Mouse (Mus musculus) forebrain, embryonic 11.5 days (tissue): ENCODE results near the gene Apol9b. TPM values are rescaled to one million over a fixed set of nuclear protein-coding genes. Genes with fewer than 3 reads are reported as not detected.

Source experiments
- ATAC-seq: fragments of 200-750 bp; cut with Nextera tagmentation; replicated peaks from 2 replicates; pipeline ENCODE4 v1.8.0; 2017; ENCODE audit warnings: moderate TSS enrichment; ENCODE audit not compliant: low FRiP score
- DNase-seq: peaks from one replicate; pipeline ENCODE4 v3.0.0-alpha.2; 2017; ENCODE audit warnings: low spot score
- H3K27ac ChIP-seq: fragments of 300-500 bp; sonication (generic); 2 replicates; pipeline ENCODE4 v1.5.1; 2014; ENCODE audit warnings: low read depth, low read length
- H3K27me3 ChIP-seq: fragments of 300-500 bp; sonication (generic); 2 replicates; pipeline ENCODE4 v1.6.1; 2014; ENCODE audit warnings: mild to moderate bottlenecking, low read length, mixed read lengths; ENCODE audit not compliant: control insufficient read depth, insufficient read depth
- H3K36me3 ChIP-seq: fragments of 300-500 bp; sonication (generic); 2 replicates; pipeline ENCODE4 v1.6.1; 2014; ENCODE audit warnings: mild to moderate bottlenecking, low read length, moderate library complexity, mixed read lengths; ENCODE audit not compliant: control insufficient read depth, insufficient read depth
- H3K4me1 ChIP-seq: fragments of 300-500 bp; sonication (generic); replicated peaks from 2 replicates; pipeline ENCODE4 v1.6.1; 2014; ENCODE audit warnings: low read length, mixed read lengths; ENCODE audit not compliant: control insufficient read depth, insufficient read depth
- H3K4me2 ChIP-seq: fragments of 300-500 bp; sonication (generic); 2 replicates; pipeline ENCODE4 v1.6.1; 2014; ENCODE audit warnings: low read depth, mild to moderate bottlenecking, low read length, moderate library complexity, mixed read lengths; ENCODE audit not compliant: severe bottlenecking
- H3K4me3 ChIP-seq: fragments of 300-500 bp; sonication (generic); 2 replicates; pipeline ENCODE4 v1.5.1; 2014; ENCODE audit warnings: low read depth, low read length
- H3K9ac ChIP-seq: fragments of 300-500 bp; sonication (generic); 2 replicates; pipeline ENCODE4 v1.6.1; 2014; ENCODE audit warnings: low read length
- H3K9me3 ChIP-seq: fragments of 300-500 bp; sonication (generic); 2 replicates; pipeline ENCODE4 v1.6.1; 2016; ENCODE audit warnings: low read length, mixed read lengths; ENCODE audit not compliant: control insufficient read depth
- WGBS: fragments of 180-500 bp; shearing (Covaris S2); extraction: QIAGEN DNeasy Blood & Tissue Kit; methylation state at CpG from one replicate; pipeline ENCODE4 v1.1.7; 2014; 5-methylcytosine and 5-hydroxymethylcytosine counted together
- polyA plus RNA-seq: library from polyadenylated mRNA; unstranded; fragments of >200 nt; fragmentation: Nextera tagmentation; extraction: Ambion mirVana; gene quantifications from 2 replicates; pipeline ENCODE4 v1.2.1, GENCODE M21; 2014

Apol9b gene
- polyA plus RNA-seq, 1 experiment from 2014 or later, result not detected

GRCm38 (mm10) chr15:77775186-77775963 is 46.5 kb downstream of the Apol9b start:
- H3K36me3 ChIP-seq, result peaks cover 14% of the 10 kb centered on the region; the same call in 1 of the 2 replicates
- H3K4me2 ChIP-seq, result no peak overlapping the region
- no peaks in the 10 kb centered on the region for H3K27me3 ChIP-seq
- no peaks in the 10 kb centered on the region for H3K9me3 ChIP-seq
- H3K9ac ChIP-seq, result no peak overlapping the region
- no peak overlapping the region for H3K27ac ChIP-seq
- peak; percentile 89 for DNase-seq
- 73% methylated on average over 20 of the region's 20 CpGs for WGBS
- H3K4me3 ChIP-seq, result no peak overlapping the region
- H3K4me1 ChIP-seq, result no peaks in the 10 kb centered on the region
- no peak for ATAC-seq

- no peak overlapping the region for H3K27ac ChIP-seq
- no peaks in the 10 kb centered on the region for H3K27me3 ChIP-seq
- H3K4me2 ChIP-seq, result no peak overlapping the region
- ATAC-seq, result no peak
- no peaks in the 10 kb centered on the region for H3K4me1 ChIP-seq
- DNase-seq, result no peak
- WGBS, result 85% methylated on average over 11 of the region's 11 CpGs
- no peaks in the 10 kb centered on the region for H3K9me3 ChIP-seq
- H3K36me3 ChIP-seq, result peaks cover 3% of the 10 kb centered on the region; the same call in 1 of the 2 replicates
- H3K9ac ChIP-seq, result no peak overlapping the region
- H3K4me3 ChIP-seq, result no peak overlapping the region
Measured at GRCm38 (mm10) chr15:77782449-77783014, 53.7 kb downstream of the Apol9b start.

GRCm38 (mm10) chr15:77784039-77784824 is 55.4 kb downstream of the Apol9b start:
- H3K36me3 ChIP-seq, result peaks cover 2% of the 10 kb centered on the region; the same call in 1 of the 2 replicates
- WGBS, result 84% methylated on average over 22 of the region's 22 CpGs
- no peak for DNase-seq

GRCm38 (mm10) chr15:77785807-77786206 is 57.0 kb downstream of the Apol9b start:
- no peak overlapping the region for H3K9ac ChIP-seq
- no peak overlapping the region for H3K4me3 ChIP-seq
- no peak for ATAC-seq
- DNase-seq, result no peak
- 90% methylated on average over 1 of the region's 1 CpGs for WGBS
- no peaks in the 10 kb centered on the region for H3K9me3 ChIP-seq
- no peak overlapping the region for H3K27ac ChIP-seq
- peaks cover 6% of the 10 kb centered on the region; the same call in 1 of the 2 replicates for H3K36me3 ChIP-seq
- H3K4me2 ChIP-seq, result no peak overlapping the region
- no peaks in the 10 kb centered on the region for H3K4me1 ChIP-seq
- H3K27me3 ChIP-seq, result no peaks in the 10 kb centered on the region

More at GRCm38 (mm10) chr15:77784039-77784824, 55.4 kb downstream of the Apol9b start:
- H3K4me3 ChIP-seq, result no peak overlapping the region
- ATAC-seq, result no peak
- H3K27me3 ChIP-seq, result no peaks in the 10 kb centered on the region
- H3K4me1 ChIP-seq, result no peaks in the 10 kb centered on the region
- no peak overlapping the region for H3K27ac ChIP-seq
- no peak overlapping the region for H3K4me2 ChIP-seq
- H3K9me3 ChIP-seq, result no peaks in the 10 kb centered on the region
- no peak overlapping the region for H3K9ac ChIP-seq

Other genes with a start within 250 kb of the Apol9b start
- gene Apol11a, start 220.8 kb upstream of the Apol9b start, polyA plus RNA-seq, result not detected in 2 replicates
- gene Apol7c, start 195.7 kb upstream of the Apol9b start, polyA plus RNA-seq, result not detected in 2 replicates
- not detected in 2 replicates for gene 1700025B11Rik, start 167.1 kb upstream of the Apol9b start, polyA plus RNA-seq
- gene Apol10b, start 132.9 kb upstream of the Apol9b start, polyA plus RNA-seq, result not detected in 2 replicates
- not detected in 2 replicates for gene Gm36245, start 129.8 kb upstream of the Apol9b start, polyA plus RNA-seq
- not detected in 2 replicates for gene Apol11b, start 85.8 kb upstream of the Apol9b start, polyA plus RNA-seq
- not detected in 2 replicates for gene Apol7e, start 30.2 kb upstream of the Apol9b start, polyA plus RNA-seq
- gene Apol8, start 28.0 kb downstream of the Apol9b start, polyA plus RNA-seq, result 0.16 and 0.21 TPM in 2 replicates
- 32.0 and 37.4 TPM in 2 replicates for gene Myh9, start 113.1 kb downstream of the Apol9b start, polyA plus RNA-seq
- 232 and 267 TPM in 2 replicates for gene Txn2, start 200.0 kb downstream of the Apol9b start, polyA plus RNA-seq
- gene Foxred2, start 227.7 kb downstream of the Apol9b start, polyA plus RNA-seq, result 9.1 TPM in 2 replicates
- gene Eif3d, start 241.8 kb downstream of the Apol9b start, polyA plus RNA-seq, result 243 and 275 TPM in 2 replicates